Mouse (Mus musculus): Measurements from ENCODE around the gene Nfe2l3.

DNA sequence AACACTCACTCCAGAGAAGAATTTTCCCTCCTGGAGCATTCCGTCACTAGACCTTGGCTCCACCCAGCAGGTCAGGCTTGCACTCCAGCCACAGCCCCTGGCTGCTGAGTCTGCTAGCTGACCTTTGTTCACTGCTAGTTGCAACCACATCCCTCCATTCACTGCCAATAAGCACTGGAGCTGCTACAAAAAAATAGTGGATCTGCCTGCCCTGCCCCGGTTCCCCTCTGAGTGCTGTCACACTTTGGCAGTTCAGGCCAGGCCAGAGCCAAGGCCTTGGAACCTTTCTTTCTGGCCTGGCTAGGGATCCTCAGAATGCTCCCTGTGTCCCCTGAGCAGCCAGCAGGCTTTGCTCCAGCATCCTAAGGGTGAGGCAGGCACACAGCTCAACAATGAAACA lies 57.3 kb downstream of the Nfe2l3 start:
- TF ChIP-seq HCFC1 (IDR thresholded peaks at IDR 0.05; ENCODE audit: borderline replicate concordance, insufficient read depth, low read length) (no peak), MAFK (IDR thresholded peaks at IDR 0.05; ENCODE audit: insufficient read depth, low read depth, low read length) (no peak), ZNF384 (IDR thresholded peaks at IDR 0.05; ENCODE audit: low read depth, low read length) (no peak), ZC3H11A (IDR thresholded peaks at IDR 0.05; ENCODE audit: borderline replicate concordance, low read depth, low read length) (no peak)

Data from ES-E14 (cell line).